Mouse (Mus musculus): ENCODE measurements at regions not wholly inside any gene's neighbourhood (a gene's known extent, or its start where the extent isn't known, plus 50 kb on each side); places are given as distances from the start of the nearest gene placed in this dataset.

DNA sequence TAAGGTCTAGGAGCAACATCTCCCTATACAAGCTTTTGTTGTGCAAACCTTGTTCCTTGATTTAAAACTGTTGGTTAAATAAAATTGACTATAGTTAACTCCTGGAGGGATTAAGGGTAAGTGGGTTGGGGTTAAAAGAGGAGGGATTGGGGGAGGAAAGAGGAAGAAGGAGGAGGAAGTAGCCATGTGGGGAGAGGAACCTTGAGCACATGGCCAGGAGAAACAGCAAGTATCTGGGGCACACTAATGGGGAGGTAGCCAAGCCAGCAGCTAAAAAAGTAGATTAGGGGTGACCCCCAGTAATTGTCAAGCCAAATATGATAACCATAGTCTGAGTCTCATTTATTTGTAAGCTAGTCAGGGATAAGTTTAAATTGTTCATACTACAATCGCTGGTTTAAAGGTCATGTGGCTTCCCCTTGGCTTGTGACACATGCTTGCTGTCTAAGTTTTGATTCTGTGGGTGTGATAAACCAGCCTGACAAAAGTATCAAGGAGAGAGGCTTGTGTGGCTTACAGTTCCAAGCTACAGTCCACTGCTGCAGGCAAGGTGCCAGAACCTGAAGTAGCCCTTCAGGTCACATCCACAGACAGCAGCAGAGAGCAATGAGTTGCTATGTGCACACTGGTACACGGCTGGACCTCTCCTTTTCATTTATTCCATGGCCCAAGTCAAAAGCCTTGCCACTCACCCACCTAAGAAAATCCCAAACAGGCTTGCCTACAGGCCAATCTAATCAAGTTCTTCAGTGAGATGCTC lies 189.8 kb downstream of the Tcp10c start:
- TF ChIP-seq CTCF (IDR thresholded peaks at IDR 0.05; ENCODE audit: low read depth) (0 out of 2 replicates have a peak, but pooled peaks have one; percentile 2), EP300 (IDR thresholded peaks at IDR 0.05; ENCODE audit: low read depth) (no peak)
